Mouse (Mus musculus): ENCODE results near the gene Dtd1. TPM values are rescaled to one million over a fixed set of nuclear protein-coding genes. Genes with fewer than 3 reads are reported as not detected.

Gene Dtd1
- polyA plus RNA-seq, 1 experiment, result 11.8 TPM

GRCm38 (mm10) chr2:144768375-144769117, 168.8 kb downstream of the Dtd1 start:
- H3K4me1 ChIP-seq (ENCODE audit: control insufficient read depth, insufficient read depth, low read length), result no peaks in the 10 kb centered on the region
- no peak for TF ChIP-seq POLR2A (IDR thresholded peaks at IDR 0.05; ENCODE audit: control insufficient read depth, low read depth, low read length)
- TF ChIP-seq CTCF (IDR thresholded peaks at IDR 0.05; ENCODE audit: control insufficient read depth, insufficient read depth, insufficient replicate concordance, low read depth, low read length), result no peak
- no peaks in the 10 kb centered on the region for H3K36me3 ChIP-seq (ENCODE audit: control insufficient read depth, insufficient read depth, low read length)
- H3K27me3 ChIP-seq (ENCODE audit: control insufficient read depth, insufficient read depth, low read length), result no peaks in the 10 kb centered on the region
- no peak overlapping the region for H3K4me3 ChIP-seq (ENCODE audit: control insufficient read depth, low read depth, low read length)
- H3K27ac ChIP-seq (ENCODE audit: control insufficient read depth, insufficient read depth, low read depth, low read length), result no peak overlapping the region

GRCm38 (mm10) chr2:144769118-144769496, 169.4 kb downstream of the Dtd1 start:
- Histone ChIP-seq H3K27me3 (ENCODE audit: control insufficient read depth, insufficient read depth, low read length) (no peaks in the 10 kb centered on the region), H3K36me3 (ENCODE audit: control insufficient read depth, insufficient read depth, low read length) (no peaks in the 10 kb centered on the region), H3K4me3 (ENCODE audit: control insufficient read depth, low read depth, low read length) (no peak overlapping the region), H3K4me1 (ENCODE audit: control insufficient read depth, insufficient read depth, low read length) (no peaks in the 10 kb centered on the region), H3K27ac (ENCODE audit: control insufficient read depth, insufficient read depth, low read depth, low read length) (no peak overlapping the region)
- TF ChIP-seq CTCF (IDR thresholded peaks at IDR 0.05; ENCODE audit: control insufficient read depth, insufficient read depth, insufficient replicate concordance, low read depth, low read length), result no peak
- TF ChIP-seq POLR2A (IDR thresholded peaks at IDR 0.05; ENCODE audit: control insufficient read depth, low read depth, low read length), result no peak

GRCm38 (mm10) chr2:144769556-144769955, 169.9 kb downstream of the Dtd1 start:
- TF ChIP-seq POLR2A (IDR thresholded peaks at IDR 0.05; ENCODE audit: control insufficient read depth, low read depth, low read length), result no peak
- no peak for TF ChIP-seq CTCF (IDR thresholded peaks at IDR 0.05; ENCODE audit: control insufficient read depth, insufficient read depth, insufficient replicate concordance, low read depth, low read length)
- Histone ChIP-seq H3K4me1 (ENCODE audit: control insufficient read depth, insufficient read depth, low read length) (no peaks in the 10 kb centered on the region), H3K36me3 (ENCODE audit: control insufficient read depth, insufficient read depth, low read length) (no peaks in the 10 kb centered on the region), H3K27me3 (ENCODE audit: control insufficient read depth, insufficient read depth, low read length) (no peaks in the 10 kb centered on the region), H3K4me3 (ENCODE audit: control insufficient read depth, low read depth, low read length) (no peak overlapping the region), H3K27ac (ENCODE audit: control insufficient read depth, insufficient read depth, low read depth, low read length) (no peak overlapping the region)

GRCm38 (mm10) chr2:144770452-144770941, 170.8 kb downstream of the Dtd1 start:
- H3K27me3 ChIP-seq (ENCODE audit: control insufficient read depth, insufficient read depth, low read length), result no peaks in the 10 kb centered on the region
- no peak overlapping the region for H3K4me3 ChIP-seq (ENCODE audit: control insufficient read depth, low read depth, low read length)
- no peaks in the 10 kb centered on the region for H3K4me1 ChIP-seq (ENCODE audit: control insufficient read depth, insufficient read depth, low read length)
- H3K27ac ChIP-seq (ENCODE audit: control insufficient read depth, insufficient read depth, low read depth, low read length), result no peak overlapping the region
- no peaks in the 10 kb centered on the region for H3K36me3 ChIP-seq (ENCODE audit: control insufficient read depth, insufficient read depth, low read length)
- TF ChIP-seq CTCF (IDR thresholded peaks at IDR 0.05; ENCODE audit: control insufficient read depth, insufficient read depth, insufficient replicate concordance, low read depth, low read length) (no peak), POLR2A (IDR thresholded peaks at IDR 0.05; ENCODE audit: control insufficient read depth, low read depth, low read length) (no peak)

- H3K27me3 ChIP-seq (ENCODE audit: control insufficient read depth, insufficient read depth, low read length), result no peaks in the 10 kb centered on the region
- no peaks in the 10 kb centered on the region for H3K36me3 ChIP-seq (ENCODE audit: control insufficient read depth, insufficient read depth, low read length)
- no peaks in the 10 kb centered on the region for H3K4me1 ChIP-seq (ENCODE audit: control insufficient read depth, insufficient read depth, low read length)
- no peak overlapping the region for H3K27ac ChIP-seq (ENCODE audit: control insufficient read depth, insufficient read depth, low read depth, low read length)
- TF ChIP-seq POLR2A (IDR thresholded peaks at IDR 0.05; ENCODE audit: control insufficient read depth, low read depth, low read length) (no peak), CTCF (IDR thresholded peaks at IDR 0.05; ENCODE audit: control insufficient read depth, insufficient read depth, insufficient replicate concordance, low read depth, low read length) (no peak)
- H3K4me3 ChIP-seq (ENCODE audit: control insufficient read depth, low read depth, low read length), result no peak overlapping the region
Measured at GRCm38 (mm10) chr2:144771841-144772240, 172.1 kb downstream of the Dtd1 start.

- no peaks in the 10 kb centered on the region for H3K36me3 ChIP-seq (ENCODE audit: control insufficient read depth, insufficient read depth, low read length)
- H3K27ac ChIP-seq (ENCODE audit: control insufficient read depth, insufficient read depth, low read depth, low read length), result no peak overlapping the region
- no peaks in the 10 kb centered on the region for H3K4me1 ChIP-seq (ENCODE audit: control insufficient read depth, insufficient read depth, low read length)
- H3K4me3 ChIP-seq (ENCODE audit: control insufficient read depth, low read depth, low read length), result no peak overlapping the region
- no peaks in the 10 kb centered on the region for H3K27me3 ChIP-seq (ENCODE audit: control insufficient read depth, insufficient read depth, low read length)
- no peak for TF ChIP-seq CTCF (IDR thresholded peaks at IDR 0.05; ENCODE audit: control insufficient read depth, insufficient read depth, insufficient replicate concordance, low read depth, low read length)
- no peak for TF ChIP-seq POLR2A (IDR thresholded peaks at IDR 0.05; ENCODE audit: control insufficient read depth, low read depth, low read length)
Measured at GRCm38 (mm10) chr2:144774636-144775160, 175.0 kb downstream of the Dtd1 start.

GRCm38 (mm10) chr2:144775626-144776025, 175.9 kb downstream of the Dtd1 start:
- Histone ChIP-seq H3K4me3 (ENCODE audit: control insufficient read depth, low read depth, low read length) (no peak overlapping the region), H3K27me3 (ENCODE audit: control insufficient read depth, insufficient read depth, low read length) (no peaks in the 10 kb centered on the region), H3K4me1 (ENCODE audit: control insufficient read depth, insufficient read depth, low read length) (no peaks in the 10 kb centered on the region), H3K36me3 (ENCODE audit: control insufficient read depth, insufficient read depth, low read length) (no peaks in the 10 kb centered on the region), H3K27ac (ENCODE audit: control insufficient read depth, insufficient read depth, low read depth, low read length) (no peak overlapping the region)
- no peak for TF ChIP-seq POLR2A (IDR thresholded peaks at IDR 0.05; ENCODE audit: control insufficient read depth, low read depth, low read length)

All from testis, adult 2 months (tissue).